Mouse (Mus musculus) left cerebral cortex, postnatal 25 days (tissue): ENCODE measurements around the gene Sgms1. TPM values are rescaled to one million over a fixed set of nuclear protein-coding genes. Genes with fewer than 3 reads are reported as not detected.

ENCODE experiments used
- DNase-seq, 2 experiments: peaks; one replicate each; pipeline ENCODE4 v3.0.0; 2022; ENCODE audit warnings: low spot score in 2 of 2, mixed read lengths in 1 of 2
- intact Hi-C: fragments of 180-260 bp; cut with DNase I; formaldehyde crosslinking; loops from one replicate; pipeline ENCODE4 v1.15.1; 2025
- total RNA-seq, 2 experiments: library from RNA; stranded (reverse); gene quantifications; 2 replicates each; pipeline ENCODE4 v1.2.3; 2021

Sgms1 gene
- total RNA-seq, 2 experiments from 2014 or later, result 44.2 to 53.5 TPM

DNA sequence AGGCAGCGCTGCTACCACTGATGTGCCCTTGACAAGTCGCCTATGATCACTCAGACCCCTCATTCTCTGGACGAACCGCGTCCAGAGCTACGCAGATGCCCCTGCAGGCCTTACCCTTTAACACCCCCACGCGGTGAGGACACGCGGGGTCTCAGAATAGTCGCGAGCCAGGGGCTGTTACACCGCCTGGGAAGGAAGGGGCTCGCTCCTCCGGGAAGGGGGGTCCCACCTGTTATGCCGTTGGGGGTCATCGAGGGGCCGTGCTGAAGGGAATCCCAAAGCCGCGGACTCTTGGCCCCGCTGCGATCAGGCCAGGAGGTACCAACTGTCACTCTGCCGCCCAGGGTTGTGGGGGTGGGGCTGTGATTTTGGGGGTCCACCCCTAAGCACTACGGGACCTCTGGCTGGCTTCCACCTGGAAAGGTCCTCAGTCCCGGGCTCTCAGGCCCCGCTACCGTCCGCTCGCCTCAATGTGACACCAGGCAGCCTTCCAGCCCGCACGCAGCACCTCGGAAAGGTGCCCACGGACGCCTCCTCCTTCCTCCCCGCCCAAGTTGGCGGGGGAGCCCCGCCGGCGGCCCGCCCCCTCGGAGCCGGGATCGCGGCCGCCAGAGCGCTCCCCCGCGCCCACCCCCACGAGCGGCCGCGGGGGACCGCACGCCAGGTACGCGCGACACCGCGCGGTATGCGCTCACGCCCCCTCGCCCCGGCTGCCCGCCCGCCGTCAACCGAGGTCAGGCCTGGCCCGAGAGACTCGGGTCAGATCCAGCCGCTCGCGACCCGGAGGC, 1.9 kb downstream of the Sgms1 start:
- DNase-seq, result peak; percentile 40 to 44
- intact Hi-C loops, result loop anchor here (2.0 to 5.0 kb wide), 4 partner anchors 45 to 217 kb away; partner anchors contain the start of gene Minpp1

DNA sequence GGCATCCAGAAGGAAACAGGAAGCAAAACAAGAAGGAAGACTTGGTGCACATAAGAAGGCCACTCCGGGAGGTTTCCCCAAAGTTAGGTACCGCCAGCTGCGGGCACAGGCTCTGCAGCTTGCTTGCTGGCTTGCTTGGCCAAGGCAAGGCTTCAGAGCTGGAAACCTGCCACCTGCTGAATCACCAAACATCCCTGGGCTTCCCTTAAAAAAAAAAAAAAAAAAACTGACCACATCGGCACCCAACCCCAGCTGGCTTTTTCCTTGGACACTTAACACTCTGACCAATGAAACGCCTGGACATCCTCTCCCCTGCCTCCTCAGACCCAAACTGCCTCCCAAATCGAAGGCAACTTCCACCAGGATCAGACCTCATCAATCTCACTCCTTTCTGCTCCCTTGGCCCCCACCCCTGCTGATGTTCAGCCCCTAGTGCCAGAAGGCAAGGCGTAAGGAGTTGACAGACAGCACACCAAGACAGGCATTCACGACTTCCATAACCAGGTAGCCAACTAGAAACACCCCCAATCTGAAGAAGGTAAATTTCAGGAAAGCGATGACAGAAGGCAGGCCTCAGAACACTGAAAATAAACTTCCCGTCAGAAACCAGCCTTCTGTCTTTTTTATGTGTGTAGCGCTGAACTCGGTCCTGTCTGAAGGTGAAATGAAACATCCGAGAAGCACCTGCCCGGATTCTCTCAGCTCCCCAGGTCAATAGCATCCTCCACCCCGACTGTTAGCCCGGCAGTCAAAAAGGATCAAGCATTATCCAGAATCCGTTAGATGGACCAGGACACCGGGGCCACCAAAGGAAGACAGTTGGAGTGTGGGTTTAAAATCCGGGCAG, 2.7 kb downstream of the Sgms1 start:
- peak; percentile 42 to 65 for DNase-seq
- intact Hi-C loops, result loop anchor here (5.0 kb wide), 2 partner anchors 44 to 64 kb away; no protein-coding TSS in a partner anchor

DNA sequence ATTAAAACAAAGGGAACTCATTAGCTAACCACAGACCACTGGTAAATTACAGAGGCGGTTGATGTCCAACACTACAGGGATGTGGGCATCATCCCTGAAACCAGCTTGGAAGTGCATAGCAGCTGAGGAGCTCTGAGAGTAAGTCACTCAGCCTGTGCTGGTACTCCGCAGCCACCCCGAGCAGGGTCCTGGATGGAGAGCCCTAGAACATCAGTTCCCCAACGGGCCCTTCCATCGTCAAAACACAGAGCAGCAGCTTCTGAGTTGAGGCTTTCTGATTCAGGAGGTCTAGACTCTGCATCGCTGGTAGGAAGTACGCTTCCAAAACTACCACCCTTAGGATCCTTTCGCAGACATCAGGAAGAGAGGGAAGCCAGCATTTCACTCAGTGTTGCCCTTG, 5.8 kb downstream of the Sgms1 start:
- intact Hi-C loops, result no loop called here
- DNase-seq, result no peak

DNA sequence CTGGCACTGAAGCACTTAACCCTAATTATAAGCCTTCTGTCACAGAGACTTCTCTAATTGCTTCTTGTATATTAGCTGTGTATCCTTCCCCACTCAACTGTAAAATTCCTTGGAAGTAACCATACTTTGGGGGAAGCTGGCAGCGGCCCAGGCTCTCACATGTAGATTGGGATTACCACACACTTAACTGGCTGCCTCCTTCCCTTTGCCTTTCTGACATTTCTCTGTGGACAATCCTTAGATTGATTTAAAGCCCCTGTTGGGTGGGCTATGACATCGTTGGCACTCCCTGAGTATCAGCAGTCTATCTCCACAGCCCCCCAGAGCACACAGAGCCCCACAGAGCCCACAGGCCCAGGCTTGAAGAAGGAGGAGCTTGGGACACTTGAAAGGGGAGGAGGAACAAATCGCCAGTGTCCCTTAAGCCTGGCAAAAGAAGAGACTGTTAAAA, 8.0 kb downstream of the Sgms1 start:
- DNase-seq, result no peak
- intact Hi-C loops, result no loop called here

DNA sequence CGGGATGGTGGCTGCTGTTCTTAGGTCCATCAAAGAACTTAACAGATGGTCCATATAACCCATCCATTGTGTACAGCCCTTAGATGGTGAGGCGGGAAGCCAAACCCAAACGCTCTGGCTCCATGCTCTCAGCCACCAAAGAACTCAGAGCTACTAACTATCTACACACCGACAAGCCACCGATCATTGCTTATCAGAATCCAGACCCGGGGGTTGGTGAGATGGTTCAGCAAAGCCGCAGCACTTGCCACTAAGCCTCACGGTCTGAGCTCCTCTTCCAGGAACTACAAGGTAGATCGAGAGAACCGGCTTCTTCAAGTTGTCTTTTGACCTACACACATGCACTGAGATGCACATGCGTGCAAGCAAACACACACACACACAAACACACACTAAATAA, 8.8 kb downstream of the Sgms1 start:
- intact Hi-C loops, result no loop called here
- DNase-seq, result no peak

DNA sequence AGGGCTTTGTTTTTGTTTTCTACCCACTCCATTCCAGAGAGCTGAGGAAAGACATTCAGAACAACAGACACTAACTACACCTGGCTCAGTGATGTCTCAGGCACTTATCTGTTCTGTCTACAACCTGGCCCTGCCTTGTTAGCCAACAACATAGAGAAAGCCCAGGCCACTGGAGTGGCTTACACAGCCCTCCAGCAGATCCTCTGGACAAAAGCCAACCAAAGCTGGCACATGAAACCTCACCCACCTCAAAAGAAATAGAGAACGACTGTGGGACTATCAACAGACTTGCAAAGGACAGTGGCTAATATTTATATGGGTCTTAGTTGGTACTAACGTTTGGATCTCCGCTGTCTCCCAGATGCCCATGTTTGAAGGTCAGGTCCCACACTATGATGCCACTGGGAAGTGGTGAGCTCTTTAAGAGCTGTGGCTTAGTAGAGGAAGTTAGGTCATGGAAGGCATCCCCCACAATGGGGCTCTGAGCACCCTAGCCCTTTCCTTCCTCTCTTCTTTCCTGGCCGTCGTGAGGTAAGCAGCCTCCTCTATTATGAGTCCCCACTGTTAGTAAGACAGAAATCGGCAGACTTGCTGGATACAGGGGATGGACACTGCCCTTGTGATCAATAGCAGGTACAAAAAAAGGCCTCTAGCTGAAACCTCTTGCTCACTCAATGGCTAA, 10.1 kb downstream of the Sgms1 start:
- intact Hi-C loops, result no loop called here
- DNase-seq, result no peak

DNA sequence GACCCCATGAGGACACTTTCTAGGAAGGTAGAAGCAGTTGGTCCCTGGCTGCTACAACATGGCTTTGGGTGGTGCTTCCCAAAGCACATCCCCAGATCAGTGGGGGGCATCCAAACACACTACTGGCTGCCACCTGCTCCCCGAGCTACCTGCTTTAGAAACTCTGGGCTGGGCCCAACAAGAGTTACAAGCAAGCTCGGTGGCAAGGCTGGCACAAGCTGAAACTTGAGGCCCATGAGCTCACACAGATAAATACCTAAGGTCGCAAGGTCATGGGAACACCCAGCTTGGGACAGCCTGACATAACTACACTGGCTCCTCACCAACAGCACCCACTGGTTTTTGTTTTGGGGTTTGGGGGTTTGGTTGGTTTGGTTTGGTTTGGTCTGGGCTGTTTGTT, 10.9 kb downstream of the Sgms1 start:
- intact Hi-C loops, result no loop called here
- no peak for DNase-seq

DNA sequence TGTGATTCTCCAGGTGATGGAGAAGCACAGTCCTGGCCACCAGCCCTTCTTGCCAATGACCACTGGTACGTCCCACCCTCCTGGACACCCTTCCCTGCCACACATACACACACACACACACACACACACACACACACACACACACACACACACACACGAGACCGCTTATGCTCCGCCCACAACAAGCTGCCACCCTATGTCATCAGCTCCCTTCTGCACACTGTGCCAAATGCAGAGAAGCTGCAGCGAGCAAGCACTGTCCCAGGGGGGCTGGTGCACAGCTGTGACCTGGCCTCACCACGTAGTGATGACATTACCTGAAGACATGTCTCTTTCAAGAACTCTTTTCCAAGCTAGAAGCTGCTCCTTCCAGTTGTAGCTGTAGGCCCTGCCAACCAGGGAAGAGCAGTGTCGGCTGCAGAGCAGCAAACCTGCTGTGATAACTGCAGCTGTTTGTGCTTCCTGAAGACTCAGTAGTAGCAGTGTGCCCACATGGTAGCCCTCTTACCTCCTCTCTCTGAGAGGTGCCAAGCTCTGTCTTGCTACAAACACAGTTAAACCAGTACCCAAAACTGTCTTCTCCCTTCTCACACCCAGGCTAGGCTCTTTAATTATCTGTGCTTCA, 11.7 kb downstream of the Sgms1 start:
- DNase-seq, result peak in 1 of 2 experiments; percentile 20
- intact Hi-C loops, result no loop called here

DNA sequence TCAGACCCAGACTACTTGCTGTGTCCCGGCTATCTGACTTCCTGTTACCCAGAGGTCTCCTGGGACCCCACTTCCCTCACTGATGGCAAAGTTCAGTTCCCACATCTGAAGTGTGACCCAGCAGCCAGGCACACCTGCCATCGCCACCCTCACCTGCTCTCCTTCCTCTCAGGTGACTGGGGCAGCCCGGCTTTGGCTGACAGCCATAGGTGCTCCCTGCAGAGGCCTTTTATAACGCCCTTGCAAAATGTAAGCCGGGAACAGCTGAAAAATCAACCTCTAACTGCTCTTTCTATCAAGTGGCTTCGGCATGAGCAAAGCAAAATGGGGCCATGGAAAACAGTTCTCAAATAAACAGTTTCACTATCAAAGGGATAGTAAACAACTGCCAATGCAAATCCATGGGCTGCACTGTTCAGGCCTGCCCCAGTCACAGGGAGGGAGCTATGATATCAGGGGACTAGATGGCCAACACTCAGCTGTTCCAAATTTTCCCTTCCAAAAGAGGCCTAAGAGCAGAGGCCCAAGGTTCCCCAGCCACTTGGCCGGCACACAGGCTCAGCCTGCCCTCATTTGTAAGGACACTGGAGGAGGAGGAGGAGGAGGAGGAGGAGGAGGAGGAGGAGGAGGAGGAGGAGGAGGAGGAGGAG, 12.5 kb downstream of the Sgms1 start:
- no peak for DNase-seq
- intact Hi-C loops, result no loop called here

DNA sequence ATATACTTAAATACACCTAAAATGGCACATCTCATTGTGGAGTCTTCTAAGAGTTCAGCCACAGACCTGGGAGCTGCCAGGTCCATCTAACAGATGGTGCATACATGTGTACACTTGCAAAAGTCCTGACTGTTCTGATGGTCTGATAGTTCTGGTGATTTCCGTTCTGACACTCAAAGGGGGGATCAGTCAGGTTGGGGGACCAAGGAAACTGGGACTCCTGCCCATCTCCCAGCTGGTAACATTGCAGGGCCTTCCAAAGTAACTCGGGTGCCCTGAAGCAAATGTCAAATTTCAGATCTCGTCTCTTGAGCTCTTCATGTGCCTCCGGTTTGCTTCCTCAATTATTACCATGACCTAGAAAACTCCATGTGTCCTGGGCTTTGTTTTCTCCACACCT, 13.5 kb downstream of the Sgms1 start:
- DNase-seq, result no peak

DNA sequence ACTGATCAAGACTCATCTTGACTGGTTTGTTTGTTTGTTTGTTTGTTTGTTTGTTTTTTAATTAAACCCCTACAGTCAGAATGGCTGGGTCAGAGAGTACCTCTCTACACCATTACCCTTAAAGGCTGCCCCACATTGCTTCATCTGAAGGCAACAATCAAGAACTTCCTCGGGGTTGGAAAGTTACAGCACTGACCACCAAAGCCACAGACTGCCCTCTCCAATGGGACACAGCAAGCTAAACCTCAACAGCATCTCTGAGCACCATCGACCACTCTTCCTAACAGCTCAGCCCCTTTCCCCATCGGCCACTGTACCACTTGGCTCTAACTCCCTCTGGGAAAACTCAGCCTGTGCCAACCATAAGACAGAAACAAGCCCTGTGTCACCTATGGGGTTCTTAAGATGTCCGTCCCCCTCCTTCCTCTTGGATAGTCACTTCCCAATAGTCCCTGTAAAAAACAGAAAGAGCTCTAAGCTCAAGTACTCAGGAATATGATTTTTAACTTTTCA, 14.0 kb downstream of the Sgms1 start:
- intact Hi-C loops, result no loop called here

More for the DNA sequence above, 13.5 kb downstream of the Sgms1 start:
- intact Hi-C loops, result no loop called here

DNA sequence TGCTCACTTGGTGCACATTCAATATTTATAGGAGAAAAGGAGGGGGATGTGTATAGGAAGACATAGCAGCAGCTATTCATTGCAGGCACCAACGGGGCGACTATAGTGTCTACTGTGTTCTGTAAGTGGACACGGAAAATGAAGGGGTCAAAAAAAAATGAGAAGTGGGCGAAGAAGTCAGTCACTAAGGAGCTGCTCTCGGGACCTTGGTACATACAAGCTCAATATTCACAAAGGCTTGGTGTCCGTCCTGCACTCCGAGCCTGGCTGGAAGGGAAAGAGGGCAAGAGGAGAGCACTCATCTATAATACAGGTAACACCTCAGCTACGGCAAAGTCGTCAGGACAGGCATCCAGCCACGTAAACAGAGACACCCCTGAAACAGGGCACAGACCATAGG, 14.8 kb downstream of the Sgms1 start:
- intact Hi-C loops, result no loop called here
- no peak for DNase-seq

More for the DNA sequence above, 14.0 kb downstream of the Sgms1 start:
- no peak for DNase-seq

DNA sequence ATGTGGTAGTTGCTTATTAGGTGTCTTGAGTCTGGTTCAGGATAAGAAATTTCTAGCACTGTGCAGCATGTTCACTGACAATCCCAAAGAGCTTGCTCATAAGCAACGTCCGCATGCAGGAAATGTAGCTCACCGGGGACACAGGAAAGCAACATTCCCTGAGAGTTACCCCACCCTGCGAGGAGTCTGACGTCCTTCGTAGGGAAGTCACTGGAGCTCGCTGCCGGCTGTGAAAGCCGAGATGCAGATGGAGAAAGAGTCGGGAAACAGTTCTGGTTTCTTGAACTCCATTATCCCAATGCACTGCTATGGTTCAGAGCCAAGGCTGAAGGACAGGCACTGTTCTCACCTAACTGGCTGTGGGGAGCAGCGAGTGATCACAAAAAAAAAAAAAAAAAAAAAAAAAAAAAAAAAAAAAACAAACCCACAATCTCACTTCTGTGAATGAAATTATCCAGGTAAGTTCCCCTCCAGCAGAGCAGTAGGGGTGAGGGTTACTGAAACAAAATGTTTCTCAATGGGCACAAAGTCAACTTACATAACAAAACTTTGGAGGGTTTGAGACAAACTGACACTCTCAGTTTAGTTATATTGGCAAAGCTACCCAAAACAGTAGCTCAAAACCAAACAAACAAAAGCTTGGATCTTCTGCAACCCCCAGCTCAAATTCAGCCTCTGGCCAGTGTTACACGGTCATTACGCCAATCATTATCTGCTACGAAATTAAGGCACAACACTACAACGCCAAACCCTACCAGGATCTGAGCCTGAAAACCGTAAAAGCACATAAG, 15.5 kb downstream of the Sgms1 start:
- intact Hi-C loops, result no loop called here
- DNase-seq, result no peak

DNA sequence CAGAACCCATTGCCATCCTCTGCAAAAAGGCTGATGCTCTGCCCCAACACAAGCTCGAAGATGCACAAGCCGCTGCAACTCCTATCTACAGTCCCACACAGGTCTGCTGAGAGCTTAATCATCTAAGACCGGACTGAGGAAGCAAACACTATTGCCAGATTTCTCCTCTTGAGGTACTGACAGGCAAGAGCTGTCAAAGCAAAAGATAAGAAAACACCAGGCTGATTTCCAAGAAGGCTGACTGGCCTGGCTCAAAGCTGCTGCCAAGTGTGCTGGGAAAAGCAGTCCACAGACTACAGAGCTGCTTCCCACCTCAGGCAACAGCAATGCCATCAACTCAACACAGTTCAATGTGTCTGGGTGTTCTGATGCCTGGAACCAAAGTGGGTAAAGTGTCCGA, 17.1 kb downstream of the Sgms1 start:
- intact Hi-C loops, result no loop called here
- DNase-seq, result no peak

DNA sequence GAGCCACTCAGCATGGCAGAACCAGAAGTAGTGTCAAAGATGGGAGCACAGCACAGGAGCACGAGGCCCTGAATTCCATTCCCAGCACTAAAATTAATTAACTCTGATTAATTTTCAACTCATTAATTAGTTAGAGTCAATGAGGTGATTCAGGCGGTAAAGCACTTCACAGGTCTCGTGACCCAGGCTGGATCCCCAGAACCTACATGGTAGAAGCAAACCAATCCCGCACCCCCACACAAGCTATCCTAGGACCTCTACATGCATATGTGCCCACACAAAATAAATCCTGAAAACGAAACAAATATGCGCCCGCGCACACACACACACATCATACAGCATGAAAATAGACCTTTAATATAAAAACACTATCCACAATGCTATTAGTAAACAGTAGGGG, 22.2 kb downstream of the Sgms1 start:
- intact Hi-C loops, result no loop called here

DNA sequence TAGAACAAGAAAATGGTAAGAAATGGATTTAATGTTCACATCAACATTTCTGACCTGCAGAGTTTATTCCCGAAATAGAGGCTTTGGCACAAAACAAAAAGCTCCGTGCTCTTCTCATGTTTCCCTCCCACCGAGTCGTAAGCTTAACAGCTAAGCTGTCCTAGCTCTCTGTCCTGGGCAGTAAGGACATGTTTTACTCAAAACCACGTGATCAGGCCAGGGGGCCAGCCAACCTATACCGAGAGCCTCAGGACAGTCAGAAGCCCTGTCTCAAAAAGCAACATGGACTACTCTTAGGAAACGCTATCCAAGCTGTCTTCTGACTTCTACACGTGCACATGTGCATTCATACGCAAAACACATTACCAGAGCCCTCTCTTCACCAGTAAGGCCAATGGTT, 23.1 kb downstream of the Sgms1 start:
- DNase-seq, result no peak
- intact Hi-C loops, result no loop called here

More for the DNA sequence above, 22.2 kb downstream of the Sgms1 start:
- DNase-seq, result no peak

DNA sequence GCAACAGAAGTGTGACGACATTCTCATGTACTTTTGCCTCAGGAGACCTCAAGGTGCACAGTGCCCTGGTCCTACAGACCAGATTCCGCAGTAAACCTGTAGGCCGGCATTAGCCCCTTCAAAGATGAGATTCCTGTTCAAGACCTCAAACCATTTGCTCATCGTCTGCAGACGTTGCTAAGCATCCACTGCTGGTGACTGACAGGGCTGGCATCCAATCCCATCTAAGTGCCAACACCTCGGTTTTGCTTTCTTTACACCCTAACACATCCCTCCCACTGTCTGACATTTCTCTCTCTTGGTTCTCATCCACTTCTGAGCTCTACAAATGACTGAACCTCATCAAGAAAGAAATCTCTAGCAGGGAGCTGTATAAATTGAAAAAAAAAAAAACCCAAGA, 24.4 kb downstream of the Sgms1 start:
- DNase-seq, result peak; percentile 68 to 90
- intact Hi-C loops, result no loop called here

DNA sequence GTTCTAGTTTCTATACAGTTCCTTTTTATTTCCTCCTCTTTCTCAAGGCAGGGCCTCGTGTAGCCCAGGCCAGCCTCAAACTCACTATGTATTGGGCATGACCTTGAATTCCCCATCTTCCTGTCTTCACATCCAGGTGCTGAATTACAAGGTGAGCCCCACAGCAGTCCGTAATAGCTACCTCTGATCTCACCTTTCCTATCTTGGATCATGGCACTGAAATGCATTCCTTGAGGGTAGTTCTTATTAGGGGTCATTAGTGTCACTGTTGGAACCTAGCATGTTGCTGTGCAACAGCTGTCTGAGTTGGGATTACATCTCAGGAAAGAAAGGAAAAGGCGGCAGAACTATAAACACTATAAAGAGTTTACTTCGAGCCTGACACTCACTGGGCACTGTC, 25.9 kb downstream of the Sgms1 start:
- intact Hi-C loops, result no loop called here

More for the DNA sequence above, 25.9 kb downstream of the Sgms1 start:
- no peak for DNase-seq
